Mouse (Mus musculus) CD4-positive helper T cell, adult 2 months (primary cell): ENCODE results near the gene Foxf2.
A peak's percentile ranks its signal among the peaks of the same experiment; 100 is the strongest.

Experiments
- DNase-seq: peaks from one replicate; pipeline ENCODE4 v3.0.0-alpha.2; 2012; ENCODE audit warnings: low read depth, missing footprints, low spot score

The Foxf2 gene

GRCm38 (mm10) chr13:31626183-31626801, 676 bp downstream of the Foxf2 start:
- no peak for DNase-seq

- no peak for DNase-seq
These were observed 1.5 kb downstream of the Foxf2 start for GRCm38 (mm10) chr13:31626991-31627625.

GRCm38 (mm10) chr13:31627864-31628690, 2.5 kb downstream of the Foxf2 start:
- no peak for DNase-seq

- no peak for DNase-seq
These were observed 3.1 kb downstream of the Foxf2 start for GRCm38 (mm10) chr13:31628691-31629180.

DNA sequence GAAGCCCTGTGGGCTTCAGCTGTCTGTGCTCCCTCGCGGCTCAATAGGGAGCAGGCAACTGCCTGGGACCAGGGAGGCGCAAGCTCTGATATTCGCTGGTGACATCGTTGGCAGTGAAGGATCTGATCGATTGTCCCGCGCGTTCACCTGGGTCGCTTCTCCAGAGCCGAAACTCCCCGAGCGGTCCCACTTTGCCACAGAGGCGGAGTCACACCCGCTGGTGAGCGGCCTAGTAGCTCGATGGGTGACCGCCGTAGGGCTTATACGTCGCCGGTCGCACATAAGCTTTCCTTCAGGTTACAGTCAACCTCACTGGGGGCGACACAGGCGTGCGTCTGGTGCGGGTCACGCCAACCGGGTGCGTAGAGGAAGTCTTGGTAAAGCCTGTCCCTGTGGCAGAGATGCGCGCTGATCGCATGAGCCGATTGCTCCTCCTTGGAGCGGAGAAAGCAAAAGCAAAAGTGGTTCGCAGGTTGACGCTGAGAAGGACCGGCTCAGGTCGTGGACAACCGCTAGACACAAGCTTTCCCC, 3.8 kb downstream of the Foxf2 start:
- peak; percentile 16 for DNase-seq

GRCm38 (mm10) chr13:31630051-31630450, 4.4 kb downstream of the Foxf2 start:
- no peak for DNase-seq

- no peak for DNase-seq
These were observed 4.9 kb downstream of the Foxf2 start for GRCm38 (mm10) chr13:31630551-31630950.

- no peak for DNase-seq
These were observed 5.7 kb downstream of the Foxf2 start for GRCm38 (mm10) chr13:31631291-31631690.

DNA sequence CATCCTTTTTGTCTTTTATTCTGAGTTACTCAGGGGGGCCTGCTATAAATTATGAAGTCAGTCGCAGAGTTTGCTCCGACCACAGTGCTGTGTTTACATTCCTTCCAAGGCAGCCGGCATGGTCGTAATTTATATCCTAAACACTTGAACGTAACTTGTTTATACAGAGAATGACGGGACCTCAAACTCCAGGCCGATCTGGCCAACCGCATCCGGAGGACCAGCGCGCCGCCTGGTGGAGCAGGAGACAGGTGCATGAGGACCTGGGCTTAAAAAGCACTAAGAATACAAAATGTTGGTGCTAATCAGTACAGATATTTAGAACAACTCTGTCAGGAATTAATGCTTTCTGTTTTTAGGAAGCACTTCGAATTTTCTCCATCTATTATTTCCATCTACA, 6.8 kb downstream of the Foxf2 start:
- DNase-seq, result peak; percentile 34

DNA sequence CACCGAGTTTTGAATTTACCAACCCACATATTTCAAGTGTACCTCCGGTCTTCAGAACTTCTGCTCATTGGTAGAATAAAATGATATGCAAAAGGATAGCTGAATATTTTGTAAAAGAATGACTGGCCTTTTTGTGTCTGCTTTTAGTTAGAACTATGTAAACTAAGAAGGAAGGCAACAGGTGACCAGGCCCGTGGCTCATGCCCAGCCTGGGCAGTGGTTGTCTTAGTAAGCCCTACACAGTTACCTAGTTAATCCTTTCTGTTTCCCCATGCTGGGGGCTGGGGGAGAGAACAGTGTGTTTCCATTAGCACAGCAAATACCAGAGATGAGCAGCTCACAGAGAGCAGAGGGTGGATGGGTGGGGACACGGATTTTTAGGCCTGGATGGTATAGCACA, 7.6 kb downstream of the Foxf2 start:
- no peak for DNase-seq

- DNase-seq, result no peak
These were observed 9.9 kb downstream of the Foxf2 start for GRCm38 (mm10) chr13:31635546-31635945.

DNA sequence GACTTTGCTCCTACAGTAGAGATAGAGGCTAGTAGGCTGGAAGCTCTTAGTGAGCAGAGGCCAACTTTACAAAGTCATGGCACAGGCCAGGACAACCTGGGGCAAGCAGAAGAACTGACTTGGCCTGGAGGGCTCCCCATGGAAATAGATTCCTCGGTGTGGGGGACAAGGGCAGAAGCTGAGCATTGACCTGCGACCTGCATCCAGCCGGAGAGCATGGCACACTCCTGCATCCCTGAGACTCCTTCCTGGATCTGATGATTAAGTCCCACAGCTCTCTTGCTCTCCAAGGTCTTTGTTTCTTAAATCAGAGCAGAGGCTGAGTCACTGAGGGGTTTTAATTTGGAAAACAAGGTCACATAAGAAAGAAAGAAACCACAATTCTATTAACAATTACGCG, 15.9 kb downstream of the Foxf2 start:
- no peak for DNase-seq

DNA sequence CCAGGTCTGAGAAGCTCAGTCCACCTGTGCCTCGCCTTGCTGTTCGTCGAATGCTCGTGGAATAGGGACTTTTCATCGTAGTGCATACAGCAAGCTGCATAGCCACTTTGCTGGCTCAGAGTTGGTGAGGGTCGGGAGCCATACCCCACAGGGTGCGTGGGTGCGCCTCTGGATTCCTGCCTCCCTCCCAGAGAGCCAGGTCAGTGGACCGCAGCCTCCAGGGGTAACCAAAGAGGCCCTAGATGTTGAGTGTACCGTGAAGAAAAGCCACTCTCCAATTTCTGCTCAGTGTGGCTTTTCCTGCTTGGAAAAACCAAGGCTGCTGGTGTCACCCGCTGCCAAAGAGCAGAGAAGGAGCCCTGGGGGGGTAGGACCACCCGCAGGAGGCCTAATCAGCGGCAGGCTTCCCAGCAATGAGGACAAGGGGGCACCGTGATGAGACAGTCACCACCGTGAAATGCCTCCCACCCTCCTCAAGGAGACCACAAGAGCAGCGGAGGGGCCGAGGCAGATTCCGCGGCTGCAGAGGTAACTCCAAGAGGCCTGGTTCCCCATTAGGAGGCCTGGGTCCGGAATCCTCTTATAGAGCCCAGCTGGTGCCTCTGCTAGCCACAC, 26.6 kb downstream of the Foxf2 start:
- DNase-seq, result no peak

- DNase-seq, result no peak
These were observed 30.6 kb downstream of the Foxf2 start for GRCm38 (mm10) chr13:31656249-31656648.

GRCm38 (mm10) chr13:31658212-31658611, 32.6 kb downstream of the Foxf2 start:
- no peak for DNase-seq

DNA sequence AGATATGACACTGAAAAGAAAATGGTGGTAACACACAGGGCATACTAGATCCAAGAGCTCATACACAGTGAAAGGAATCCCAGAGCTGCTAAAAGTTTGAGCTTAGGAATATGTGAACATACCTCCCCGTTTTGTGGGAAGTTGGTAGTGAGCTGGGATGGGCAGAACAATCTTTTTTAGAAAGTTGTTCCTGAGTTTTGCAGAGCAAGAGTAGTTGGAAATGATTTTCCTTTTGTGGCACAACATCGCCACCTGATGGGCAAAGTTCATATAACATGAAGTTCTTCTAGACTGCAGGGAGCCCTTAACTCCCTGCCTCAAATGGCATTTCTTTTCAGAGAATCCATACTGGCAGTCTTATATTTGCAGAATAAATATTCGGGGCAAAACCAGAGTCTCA, 33.3 kb downstream of the Foxf2 start:
- peak; percentile 13 for DNase-seq

DNA sequence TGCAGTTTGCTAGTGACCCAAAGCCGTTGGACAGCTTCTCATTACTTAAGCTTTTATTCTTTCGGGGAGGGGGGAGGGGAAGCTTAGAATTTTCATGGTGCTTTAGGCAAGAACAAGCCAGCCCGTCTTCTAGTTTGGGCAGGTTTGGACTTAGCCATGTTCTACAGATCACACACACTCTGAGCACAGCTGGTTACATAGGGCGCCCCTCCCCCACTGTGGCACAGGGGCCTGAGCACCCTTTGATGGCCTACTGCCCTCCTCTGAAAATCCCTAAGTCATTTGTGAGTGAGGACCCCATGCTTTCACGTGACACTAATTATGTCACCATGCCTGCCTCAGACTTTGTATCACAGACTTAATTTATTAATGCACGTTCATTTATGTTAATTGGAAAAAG, 35.6 kb downstream of the Foxf2 start:
- no peak for DNase-seq

- DNase-seq, result no peak
These were observed 39.8 kb downstream of the Foxf2 start for GRCm38 (mm10) chr13:31665376-31665775.

- no peak for DNase-seq
These were observed 42.4 kb downstream of the Foxf2 start for GRCm38 (mm10) chr13:31667919-31668524.

DNA sequence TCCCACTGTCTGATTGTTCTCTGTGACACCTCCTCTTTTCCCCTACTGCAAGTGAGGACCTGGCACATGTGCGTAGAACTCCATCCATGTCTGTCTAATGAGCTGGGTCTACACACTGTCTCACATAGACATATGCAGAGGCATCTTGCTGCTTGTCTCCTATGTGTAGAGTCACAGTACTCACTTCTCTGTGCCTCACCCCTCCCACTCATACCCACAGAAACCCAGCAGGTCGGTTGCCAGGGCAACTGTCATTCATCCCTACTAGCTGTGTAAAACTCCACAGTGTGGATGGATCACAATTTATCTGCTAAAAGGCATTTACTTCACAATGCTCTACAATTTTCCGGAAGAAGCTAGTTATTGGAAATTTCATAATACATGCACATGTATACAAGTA, 46.5 kb downstream of the Foxf2 start:
- no peak for DNase-seq
